Mouse (Mus musculus): ENCODE data around the gene Amer2. TPM values are rescaled to one million over a fixed set of nuclear protein-coding genes. Genes with fewer than 3 reads are reported as not detected.

Gene Amer2
- total and polyA plus RNA-seq, 2 experiments from 2014 or later: 28.7 to 42.2 TPM

DNA sequence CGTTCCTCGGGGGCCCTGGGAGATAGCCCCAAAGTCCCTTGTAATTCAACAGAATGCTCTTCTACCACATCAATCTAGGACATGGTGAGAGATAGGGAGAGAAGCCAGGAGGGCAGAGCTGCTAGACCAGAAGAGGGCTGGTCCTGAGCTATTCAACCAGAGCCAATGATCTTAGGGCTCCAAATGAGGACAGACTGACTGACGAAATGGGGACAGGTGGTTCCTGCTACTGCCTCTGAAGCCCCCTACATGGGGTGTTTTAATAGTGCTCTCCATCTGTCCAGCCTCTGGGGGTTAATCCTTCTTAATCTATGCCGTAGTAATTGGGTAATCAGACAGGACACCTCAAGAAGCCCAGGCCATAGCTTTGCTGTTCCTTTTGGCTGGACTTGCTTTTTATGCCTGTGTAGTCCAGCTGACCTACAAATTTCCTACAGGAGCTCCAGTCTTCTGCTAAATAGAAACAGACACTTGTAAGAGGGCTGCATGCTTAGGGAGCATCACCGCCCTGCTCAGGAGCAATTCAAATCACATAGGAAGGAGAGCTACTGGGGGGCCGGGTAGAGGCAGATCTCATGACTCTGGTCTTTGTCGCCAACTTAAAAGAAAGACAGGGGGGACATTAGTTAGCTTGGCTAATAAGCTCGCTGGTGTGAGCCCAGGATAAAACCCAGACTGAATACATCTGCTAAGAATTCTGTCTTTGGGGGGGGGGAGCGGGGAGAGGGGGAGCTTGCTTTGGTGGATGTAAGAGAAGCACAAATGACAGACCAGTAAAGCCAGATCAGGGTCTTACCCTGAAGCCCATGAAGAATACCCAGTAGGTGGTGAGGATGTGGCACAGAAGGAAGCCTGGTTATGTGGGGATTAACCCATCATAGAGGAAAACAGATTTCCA is 4.0 kb upstream of the Amer2 start:
- H3K27ac ChIP-seq (ENCODE audit: low read depth, low read length): no peak overlapping the region
- H3K27me3 ChIP-seq (ENCODE audit: insufficient read depth, low read length): no peaks in the 10 kb centered on the region
- no peak for TF ChIP-seq CTCF (IDR thresholded peaks at IDR 0.05; ENCODE audit: low read depth)
- no peak overlapping the region for H3K9ac ChIP-seq
- H3K4me1 ChIP-seq (ENCODE audit: insufficient read depth): peaks cover 5% of the 10 kb centered on the region; the same call in 1 of the 2 replicates
- no peak overlapping the region for H3K4me2 ChIP-seq (ENCODE audit: low read depth)
- no peaks in the 10 kb centered on the region for H3K9me3 ChIP-seq (ENCODE audit: low read length)
- no peak; the same call in none of the 2 replicates for ATAC-seq
- no peaks in the 10 kb centered on the region for H3K36me3 ChIP-seq (ENCODE audit: insufficient read depth)
- WGBS: 28% methylated on average over 9 of the region's 9 CpGs
- no peak for DNase-seq
- H3K4me3 ChIP-seq (ENCODE audit: low read depth, low read length): no peak overlapping the region

DNA sequence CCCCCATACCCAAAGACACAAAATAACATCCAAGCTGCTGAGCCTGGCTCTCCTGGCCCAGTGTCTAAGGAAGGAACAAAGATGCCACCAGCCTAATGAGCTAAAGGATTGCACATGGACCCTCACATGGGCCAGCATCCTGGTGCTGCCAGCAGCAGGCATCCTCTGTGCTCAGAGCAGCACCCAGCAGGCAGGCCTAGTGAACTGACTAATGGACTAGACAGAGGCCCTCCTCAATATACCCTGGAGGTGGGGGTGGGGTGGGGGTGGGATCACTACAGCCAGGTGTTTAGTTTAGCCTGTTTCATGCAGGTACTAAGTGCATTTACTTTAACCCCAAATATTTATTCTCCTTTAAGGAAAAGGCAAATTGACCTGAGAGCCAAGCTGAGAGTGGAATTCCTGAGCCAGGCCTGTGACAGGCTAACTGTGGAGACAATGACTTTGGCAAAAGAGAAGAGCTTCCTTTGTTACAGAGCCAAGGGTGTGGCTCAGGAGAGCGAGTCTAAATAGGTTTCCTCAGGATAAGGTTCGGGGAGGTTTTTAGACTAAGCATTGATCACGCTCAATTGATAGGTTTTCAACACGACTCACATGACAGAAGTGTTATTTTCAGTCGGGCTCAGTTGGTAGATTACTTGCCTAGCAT is 3.3 kb upstream of the Amer2 start:
- ATAC-seq (peak; percentile 73), DNase-seq (no peak)
- Histone ChIP-seq H3K4me1 (ENCODE audit: insufficient read depth) (peaks cover 5% of the 10 kb centered on the region; the same call in 1 of the 2 replicates), H3K36me3 (ENCODE audit: insufficient read depth) (no peaks in the 10 kb centered on the region), H3K4me3 (ENCODE audit: low read depth, low read length) (no peak overlapping the region), H3K4me2 (ENCODE audit: low read depth) (no peak overlapping the region), H3K27ac (ENCODE audit: low read depth, low read length) (no peak overlapping the region), H3K9me3 (ENCODE audit: low read length) (no peaks in the 10 kb centered on the region), H3K9ac (no peak overlapping the region), H3K27me3 (ENCODE audit: insufficient read depth, low read length) (no peaks in the 10 kb centered on the region)
- 42% methylated on average over 5 of the region's 5 CpGs for WGBS
- TF ChIP-seq CTCF (IDR thresholded peaks at IDR 0.05; ENCODE audit: low read depth): no peak

DNA sequence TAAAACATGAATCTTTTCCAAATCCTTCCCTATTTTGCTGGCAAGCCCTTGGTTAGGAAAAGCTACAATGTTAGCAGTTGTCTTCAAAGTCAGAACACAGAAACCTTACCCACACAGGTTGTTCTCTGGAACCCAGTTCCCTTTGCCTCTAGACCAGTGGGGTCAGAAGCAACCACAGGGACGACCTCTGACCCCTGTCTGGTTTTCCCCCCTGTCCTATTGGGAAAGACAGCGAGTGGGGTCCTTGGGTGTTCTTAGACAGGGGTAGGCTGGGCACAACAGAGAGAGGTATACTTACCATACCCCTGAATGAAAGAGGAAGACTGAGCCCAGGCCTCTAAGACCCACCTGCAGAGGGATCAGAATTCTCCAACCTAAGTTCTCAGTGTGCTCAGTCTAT is 4.0 kb downstream of the Amer2 start:
- DNase-seq (no peak), ATAC-seq (no peak)
- Histone ChIP-seq H3K36me3 (ENCODE audit: insufficient read depth) (no peaks in the 10 kb centered on the region), H3K27me3 (ENCODE audit: insufficient read depth, low read length) (no peaks in the 10 kb centered on the region), H3K4me1 (ENCODE audit: insufficient read depth) (peaks cover 18% of the 10 kb centered on the region), H3K9me3 (ENCODE audit: low read length) (no peaks in the 10 kb centered on the region), H3K4me2 (ENCODE audit: low read depth) (peak overlapping the region; percentile 86), H3K27ac (ENCODE audit: low read depth, low read length) (peak overlapping the region; percentile 97), H3K9ac (peak overlapping the region; percentile 99; the same call in 1 of the 2 replicates), H3K4me3 (ENCODE audit: low read depth, low read length) (peak overlapping the region; percentile 87; the same call in 1 of the 2 replicates)
- 63% methylated on average over 2 of the region's 2 CpGs for WGBS
- no peak for TF ChIP-seq CTCF (IDR thresholded peaks at IDR 0.05; ENCODE audit: low read depth)

DNA sequence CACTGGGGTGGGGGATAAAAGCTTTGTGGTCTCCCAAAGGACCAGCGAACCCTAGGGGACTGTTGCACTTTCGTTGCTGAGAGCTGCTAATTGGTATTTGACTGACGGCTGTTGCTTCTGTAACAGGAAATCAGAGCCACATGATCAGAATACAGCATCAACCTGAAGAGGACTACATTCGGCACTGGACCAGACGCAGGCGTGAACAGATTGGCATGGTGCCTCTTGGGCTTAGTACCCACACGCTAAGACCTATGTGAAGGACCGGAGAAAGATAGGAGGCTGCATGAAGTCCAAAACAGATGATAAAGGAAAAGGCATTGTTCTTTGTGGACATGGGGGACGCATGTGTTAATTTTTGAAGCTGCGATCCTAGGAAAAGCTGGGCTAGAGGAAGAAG is 4.5 kb downstream of the Amer2 start:
- ATAC-seq: peak; percentile 54
- Histone ChIP-seq H3K4me1 (ENCODE audit: insufficient read depth) (peaks cover 21% of the 10 kb centered on the region), H3K27me3 (ENCODE audit: insufficient read depth, low read length) (no peaks in the 10 kb centered on the region), H3K36me3 (ENCODE audit: insufficient read depth) (no peaks in the 10 kb centered on the region), H3K4me3 (ENCODE audit: low read depth, low read length) (peak overlapping the region; percentile 87), H3K9me3 (ENCODE audit: low read length) (no peaks in the 10 kb centered on the region), H3K27ac (ENCODE audit: low read depth, low read length) (peak overlapping the region; percentile 97), H3K4me2 (ENCODE audit: low read depth) (peak overlapping the region; percentile 86), H3K9ac (peak overlapping the region; percentile 99)
- TF ChIP-seq CTCF (IDR thresholded peaks at IDR 0.05; ENCODE audit: low read depth): no peak
- DNase-seq: peak; percentile 80
- WGBS: 5% methylated on average over 10 of the region's 10 CpGs

DNA sequence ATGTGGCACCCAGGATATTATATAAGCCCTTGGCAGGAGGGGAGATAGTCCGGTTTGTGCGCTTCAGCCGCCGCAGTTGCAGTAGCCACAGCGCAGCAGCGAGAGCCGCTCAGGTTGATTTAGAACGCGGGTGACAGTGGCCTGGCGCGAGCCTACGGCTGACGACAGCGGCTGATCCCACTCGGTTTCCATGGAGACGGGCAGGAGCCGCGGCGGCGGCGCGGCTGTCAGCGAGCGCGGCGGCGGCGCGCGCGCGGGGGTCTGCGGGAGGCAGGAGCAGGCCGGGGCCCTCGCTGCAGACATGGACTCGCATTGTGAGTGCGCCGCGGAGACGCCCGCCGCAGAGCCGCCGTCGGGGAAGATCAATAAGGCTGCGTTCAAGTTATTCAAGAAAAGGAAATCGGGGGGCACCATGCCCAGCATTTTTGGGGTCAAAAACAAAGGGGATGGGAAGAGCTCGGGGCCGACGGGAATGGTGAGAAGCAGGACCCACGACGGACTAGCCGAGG is 5.1 kb downstream of the Amer2 start:
- H3K27me3 ChIP-seq (ENCODE audit: insufficient read depth, low read length): no peaks in the 10 kb centered on the region

DNA sequence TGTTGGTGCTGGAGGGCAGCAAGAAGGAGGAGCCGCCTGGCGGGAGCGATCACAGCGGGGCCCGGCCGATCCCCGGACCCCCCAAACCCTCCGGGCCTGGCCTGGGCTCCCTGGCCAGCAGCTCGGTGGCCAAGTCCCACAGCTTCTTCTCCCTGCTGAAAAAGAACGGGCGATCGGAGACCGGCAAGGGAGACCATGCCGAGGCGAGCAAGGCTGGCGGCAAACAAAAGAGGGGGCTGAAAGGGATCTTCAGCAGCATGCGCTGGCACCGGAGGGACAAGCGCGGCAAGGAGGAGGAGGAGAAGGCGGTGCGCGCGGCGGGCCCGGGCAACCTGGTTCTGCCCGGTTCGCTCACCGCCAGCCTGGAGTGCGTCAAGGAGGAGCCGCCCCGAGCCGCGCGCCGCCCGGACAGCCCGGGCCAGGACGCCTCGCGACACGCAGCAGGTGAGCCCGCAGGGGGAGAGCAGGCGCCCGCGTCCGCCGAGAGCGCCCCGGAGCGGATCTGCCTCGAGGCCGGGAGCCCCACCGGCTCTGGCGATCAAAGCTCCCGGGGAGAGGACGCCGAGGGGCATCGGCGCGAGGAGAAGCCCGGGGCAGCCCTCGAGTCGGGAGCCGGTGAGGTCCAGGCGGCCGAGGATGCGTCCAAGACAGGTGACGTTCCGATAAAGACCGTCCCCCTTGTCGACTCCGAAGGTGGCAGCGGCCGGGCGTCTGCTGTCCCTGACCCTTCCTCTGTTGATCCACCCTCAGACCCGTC is 5.7 kb downstream of the Amer2 start:
- Histone ChIP-seq H3K4me2 (ENCODE audit: low read depth) (peak overlapping the region; percentile 86), H3K27ac (ENCODE audit: low read depth, low read length) (peak overlapping the region; percentile 97), H3K4me3 (ENCODE audit: low read depth, low read length) (peak overlapping the region; percentile 87), H3K27me3 (ENCODE audit: insufficient read depth, low read length) (no peaks in the 10 kb centered on the region), H3K4me1 (ENCODE audit: insufficient read depth) (peaks cover 32% of the 10 kb centered on the region), H3K36me3 (ENCODE audit: insufficient read depth) (no peaks in the 10 kb centered on the region), H3K9ac (peak overlapping the region; percentile 99), H3K9me3 (ENCODE audit: low read length) (no peaks in the 10 kb centered on the region)
- DNase-seq (peak; percentile 66), ATAC-seq (peak; percentile 50)
- 2% methylated on average over 69 of the region's 77 CpGs for WGBS
- no peak; the same call in 1 of the 2 replicates for TF ChIP-seq CTCF (IDR thresholded peaks at IDR 0.05; ENCODE audit: low read depth)

More for the DNA sequence above, 5.1 kb downstream of the Amer2 start:
- no peak for TF ChIP-seq CTCF (IDR thresholded peaks at IDR 0.05; ENCODE audit: low read depth)
- Histone ChIP-seq H3K9me3 (ENCODE audit: low read length) (no peaks in the 10 kb centered on the region), H3K27ac (ENCODE audit: low read depth, low read length) (peak overlapping the region; percentile 97), H3K4me3 (ENCODE audit: low read depth, low read length) (peak overlapping the region; percentile 87), H3K36me3 (ENCODE audit: insufficient read depth) (no peaks in the 10 kb centered on the region), H3K9ac (peak overlapping the region; percentile 99), H3K4me2 (ENCODE audit: low read depth) (peak overlapping the region; percentile 86), H3K4me1 (ENCODE audit: insufficient read depth) (peaks cover 26% of the 10 kb centered on the region)
- WGBS: 2% methylated on average over 53 of the region's 53 CpGs
- ATAC-seq (peak; percentile 95), DNase-seq (peak; percentile 95)

Measured in forebrain, postnatal 0 days (tissue).